Mouse (Mus musculus) CH12.LX (cell line): ENCODE results near the gene Mitf. TPM values are rescaled to one million over a fixed set of nuclear protein-coding genes. Genes with fewer than 3 reads are reported as not detected.

Experiments
- DNase-seq: peaks from one replicate; pipeline ENCODE4 v3.0.0-alpha.2; 2013; ENCODE audit errors: extremely low read depth
- H3K27ac ChIP-seq: 2 replicates; pipeline ENCODE4 v1.5.1; 2012; ENCODE audit warnings: low read depth, mild to moderate bottlenecking, control low read depth, moderate library complexity; ENCODE audit not compliant: insufficient read depth
- H3K27me3 ChIP-seq: replicated peaks from 2 replicates; pipeline ENCODE3; 2012; ENCODE audit warnings: inconsistent platforms
- H3K36me3 ChIP-seq, 2 experiments: replicated peaks in 1 of 2; 2 replicates each; pipeline versions ENCODE3 to v1.6.1; 2012; ENCODE audit warnings: inconsistent platforms in 1 of 2, low read length in 1 of 2, mild to moderate bottlenecking in 1 of 2, mixed read lengths in 1 of 2, moderate library complexity in 1 of 2; ENCODE audit not compliant: control insufficient read depth in 1 of 2, insufficient read depth in 1 of 2
- H3K4me1 ChIP-seq, 2 experiments: 2 replicates each; pipeline ENCODE4 v1.6.1; 2012; ENCODE audit warnings: inconsistent platforms in 1 of 2, moderate library complexity in 1 of 2; ENCODE audit not compliant: insufficient read depth in 2 of 2, control insufficient read depth in 1 of 2
- H3K4me2 ChIP-seq: 2 replicates; pipeline ENCODE4 v1.6.1; 2012; ENCODE audit warnings: low read depth, mild to moderate bottlenecking, control low read depth; ENCODE audit not compliant: poor library complexity, insufficient read depth, severe bottlenecking
- H3K4me3 ChIP-seq, 3 experiments: fragments of 150-350 bp in 1 of 3; sonication (generic) in 1 of 3; replicated peaks in 1 of 3; 2 replicates each; pipeline versions ENCODE3 to v1.5.1; 2011 to 2012; ENCODE audit warnings: low read depth in 2 of 3, low read length in 2 of 3, mild to moderate bottlenecking in 2 of 3, moderate library complexity in 2 of 3, control low read depth in 1 of 3, improper control_type of control experiment in 1 of 3, inconsistent platforms in 1 of 3, mixed read lengths in 1 of 3; ENCODE audit not compliant: poor library complexity in 1 of 3
- H3K79me2 ChIP-seq: replicated peaks from 2 replicates; pipeline ENCODE4 v1.6.1; 2012; ENCODE audit warnings: mild to moderate bottlenecking, moderate library complexity; ENCODE audit not compliant: control insufficient read depth, poor library complexity, insufficient read depth, severe bottlenecking; ENCODE audit errors: extremely low read depth
- H3K9ac ChIP-seq: 2 replicates; pipeline ENCODE4 v1.6.1; 2012; ENCODE audit warnings: low read depth, mild to moderate bottlenecking, control low read depth, moderate library complexity; ENCODE audit not compliant: insufficient read depth
- H3K9me3 ChIP-seq: replicated peaks from 2 replicates; pipeline ENCODE3; 2012; ENCODE audit warnings: low read length, inconsistent platforms, mixed read lengths
- BHLHE40 ChIP-seq: IDR thresholded peaks from 2 replicates; pipeline ENCODE4 v1.6.1; 2011; ENCODE audit warnings: mild to moderate bottlenecking, low read depth, low read length, improper control_type of control experiment
- E2F4 ChIP-seq: IDR thresholded peaks from 2 replicates; pipeline ENCODE4 v1.6.1; 2011; ENCODE audit warnings: low read depth, low read length, improper control_type of control experiment; ENCODE audit not compliant: insufficient replicate concordance
- ETS1 ChIP-seq: conservative IDR thresholded peaks from 2 replicates; pipeline ENCODE4 v1.6.1; 2012; ENCODE audit warnings: low read depth, mild to moderate bottlenecking, inconsistent platforms, low read length, improper control_type of control experiment, moderate library complexity
- IRF4 ChIP-seq: IDR thresholded peaks from 2 replicates; pipeline ENCODE4 v1.6.1; 2014; ENCODE audit warnings: low read depth, mild to moderate bottlenecking, inconsistent platforms, low read length, improper control_type of control experiment
- MAZ ChIP-seq: IDR thresholded peaks from 2 replicates; pipeline ENCODE4 v1.6.1; 2012; ENCODE audit warnings: low read depth, mild to moderate bottlenecking, inconsistent platforms, low read length, improper control_type of control experiment, moderate library complexity
- MYC ChIP-seq: IDR thresholded peaks from 2 replicates; pipeline ENCODE4 v1.6.1; 2011; ENCODE audit warnings: low read depth, mild to moderate bottlenecking, improper control_type of control experiment, low read length
- NRF1 ChIP-seq: IDR thresholded peaks from 2 replicates; pipeline ENCODE4 v1.6.1; 2014; ENCODE audit warnings: low read depth, mild to moderate bottlenecking, inconsistent platforms, low read length, improper control_type of control experiment, moderate library complexity
- POLR2AphosphoS2 ChIP-seq: IDR thresholded peaks from 2 replicates; pipeline ENCODE4 v1.6.1; 2011; ENCODE audit warnings: low read depth, low read length, improper control_type of control experiment
- RCOR1 ChIP-seq: conservative IDR thresholded peaks from 2 replicates; pipeline ENCODE4 v1.6.1; 2012; ENCODE audit warnings: low read depth, mild to moderate bottlenecking, inconsistent platforms, low read length, improper control_type of control experiment
- TCF12 ChIP-seq: IDR thresholded peaks from 2 replicates; pipeline ENCODE4 v1.6.1; 2014; ENCODE audit warnings: low read depth, mild to moderate bottlenecking, inconsistent platforms, low read length, improper control_type of control experiment
- USF2 ChIP-seq: conservative IDR thresholded peaks from 2 replicates; pipeline ENCODE4 v1.6.1; 2011; ENCODE audit warnings: low read depth, low read length, improper control_type of control experiment
- ZC3H11A ChIP-seq: IDR thresholded peaks from 2 replicates; pipeline ENCODE4 v1.6.1; 2012; ENCODE audit warnings: low read depth, mild to moderate bottlenecking, inconsistent platforms, low read length, improper control_type of control experiment
- ZMIZ1 ChIP-seq: IDR thresholded peaks from 2 replicates; pipeline ENCODE4 v1.6.1; 2012; ENCODE audit warnings: low read depth, mild to moderate bottlenecking, inconsistent platforms, low read length, improper control_type of control experiment
- ZNF384 ChIP-seq: IDR thresholded peaks from 2 replicates; pipeline ENCODE4 v1.6.1; 2012; ENCODE audit warnings: low read depth, low read length, improper control_type of control experiment, inconsistent platforms
- dilution Hi-C: fragments of 300-500 bp; cut with MboI; formaldehyde crosslinking; loops from 2 replicates; pipeline ENCODE4 v1.14.3; 2020; ENCODE audit warnings: low sequenced_read_pairs; ENCODE audit not compliant: extremely low pct_unique_long_range_greater_than_20kb, extremely low pct_ligation_motif_present
- in situ Hi-C: fragments of 300-500 bp; cut with MboI; formaldehyde crosslinking; loops from 3 replicates; pipeline ENCODE4 v1.14.3; 2019; ENCODE audit warnings: low sequenced_read_pairs, low pct_ligation_motif_present, low pct_unique_long_range_greater_than_20kb, mixed read lengths
- polyA plus RNA-seq: library from polyadenylated mRNA; unstranded; fragments of >175 nt; gene quantifications from 2 replicates; pipeline ENCODE4 v1.2.1, GENCODE M21; 2012; ENCODE audit warnings: low read depth; ENCODE audit not compliant: insufficient read length
- total RNA-seq, 2 experiments: library from RNA; depleted of rRNA; stranded (reverse); fragments of 300-350 nt in 1 of 2; fragments of >200 nt in 1 of 2; gene quantifications; 2 replicates each; pipeline ENCODE4 v1.2.3; 2012 to 2014

The Mitf gene
- total and polyA plus RNA-seq, 3 experiments: 3.4 to 4.7 (median 3.6) TPM

DNA sequence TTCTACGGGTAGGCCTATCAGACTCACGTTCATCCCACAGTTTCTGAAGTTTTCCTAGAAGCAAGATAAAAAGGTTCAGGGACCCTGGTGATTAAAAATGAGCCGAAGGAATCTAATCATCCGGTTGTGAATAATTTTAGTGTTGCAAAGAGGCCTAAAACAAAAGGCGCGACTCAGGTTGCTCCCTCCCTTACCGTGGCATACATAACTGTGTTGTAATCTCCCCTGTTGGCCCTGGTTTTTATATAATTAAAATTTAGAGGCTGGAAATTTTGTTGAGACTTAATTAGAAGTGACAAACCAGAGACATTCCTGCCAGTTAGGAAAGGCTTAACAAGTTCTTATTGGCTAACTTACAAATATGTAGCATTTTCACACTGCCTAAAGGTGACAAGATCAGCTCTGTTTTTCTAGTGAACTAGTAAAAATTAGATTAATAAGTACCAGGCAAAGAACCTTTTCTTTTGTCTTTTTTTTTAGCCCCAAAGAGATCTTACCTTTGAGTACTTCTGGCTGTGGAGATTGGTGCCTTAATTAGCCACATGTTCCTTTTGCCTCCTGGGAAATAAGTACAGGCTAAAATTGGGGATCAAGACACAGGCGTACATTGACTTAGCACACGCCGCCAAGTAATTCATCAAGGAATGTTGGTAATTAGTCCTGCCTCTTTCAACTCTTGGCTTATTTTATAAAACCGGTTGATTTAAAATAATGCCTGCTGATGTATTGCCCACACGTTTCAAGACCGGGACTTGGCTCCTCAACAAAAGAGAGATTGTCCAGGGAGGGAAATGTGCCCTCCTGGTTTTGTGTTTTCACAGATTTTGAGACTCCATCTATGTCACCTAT is 143.4 kb downstream of the Mitf start:
- Histone ChIP-seq H3K79me2 (no peaks in the 10 kb centered on the region), H3K9me3 (no peaks in the 10 kb centered on the region), H3K4me3 (no peak overlapping the region), H3K4me2 (no peak overlapping the region), H3K9ac (no peak overlapping the region), H3K27me3 (no peaks in the 10 kb centered on the region), H3K4me1 (peaks cover 0 to 8% of the 10 kb centered on the region in 2 experiments; a peak in 1 of 4 replicates), H3K36me3 (peaks cover 0 to 2% of the 10 kb centered on the region in 2 experiments), H3K27ac (no peak overlapping the region)
- no peak for TF ChIP-seq ETS1
- TF ChIP-seq ZMIZ1: no peak
- no peak for TF ChIP-seq TCF12
- TF ChIP-seq ZC3H11A: no peak
- no peak for TF ChIP-seq E2F4
- no peak for TF ChIP-seq RCOR1
- no peak for TF ChIP-seq POLR2AphosphoS2
- no peak for TF ChIP-seq USF2
- no peak for TF ChIP-seq BHLHE40
- TF ChIP-seq MYC: no peak
- dilution Hi-C loops: no loop called here
- no peak for DNase-seq
- in situ Hi-C loops: no loop called here

GRCm38 (mm10) chr6:97950882-97951245 is 144.0 kb downstream of the Mitf start:
- no peak overlapping the region for H3K4me3 ChIP-seq
- dilution Hi-C loops: no loop called here
- no peak overlapping the region for H3K9ac ChIP-seq
- no peak overlapping the region for H3K4me2 ChIP-seq
- DNase-seq: no peak
- H3K4me1 ChIP-seq: peaks cover 0 to 12% of the 10 kb centered on the region in 2 experiments; a peak in 2 of 4 replicates
- H3K27me3 ChIP-seq: no peaks in the 10 kb centered on the region
- in situ Hi-C loops: no loop called here
- no peaks in the 10 kb centered on the region for H3K9me3 ChIP-seq
- no peak overlapping the region for H3K27ac ChIP-seq
- no peaks in the 10 kb centered on the region for H3K79me2 ChIP-seq
- peaks cover 0 to 2% of the 10 kb centered on the region in 2 experiments for H3K36me3 ChIP-seq
- TF ChIP-seq MAZ (no peak), IRF4 (no peak), NRF1 (no peak), ZNF384 (no peak), USF2 (no peak)
